In the genomic region with DNA sequence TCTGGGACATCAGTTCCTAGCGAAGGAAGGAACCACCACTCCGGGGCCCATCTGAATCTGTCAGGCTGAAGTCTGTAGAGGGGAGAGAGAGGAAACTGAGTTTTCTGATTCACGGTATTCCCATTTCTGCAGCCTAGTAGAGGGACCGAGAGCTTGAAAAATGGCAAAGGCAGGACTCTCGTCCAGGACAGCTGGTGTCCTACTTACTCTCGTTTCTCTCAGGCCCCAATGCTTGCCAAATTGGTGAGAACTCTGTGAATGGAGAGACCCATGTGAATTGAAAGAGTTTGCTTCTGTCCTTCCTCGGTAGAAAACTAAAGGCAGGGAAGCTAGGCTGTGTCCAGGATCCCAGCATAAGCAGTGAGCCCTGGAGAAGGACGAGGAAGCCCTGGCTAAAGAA, we compare ENCODE assay signal across 20 mouse cellular contexts. TPM values are rescaled to one million over a fixed set of nuclear protein-coding genes. Genes with fewer than 3 reads are reported as not detected.
DNase-seq lines count a peak whose midpoint lies in the region; ATAC-seq and TF ChIP-seq lines count a peak whose summit lies in the region.
"Had no signal": no experiment of that assay in that cellular context is flagged by ENCODE, and none has a peak within 500 bp of the region (broad histone marks: within the 10 kb centered on the region; RNA-seq: fewer than 3 reads in every experiment).

No protein-coding gene starts in this region.

- no peaks in the 10 kb centered on the region for H3K27me3 ChIP-seq in kidney, adult 2 months (replicated peaks; ENCODE audit: control insufficient read depth, insufficient read depth, low read length)
- H3K27me3 ChIP-seq in testis, adult 2 months (ENCODE audit: control insufficient read depth, insufficient read depth, low read length) = no peaks in the 10 kb centered on the region
- peaks cover 74% of the 10 kb centered on the region for H3K27me3 ChIP-seq in neural tube, embryonic 15.5 days (replicated peaks)

- H3K36me3 ChIP-seq in kidney, adult 2 months (ENCODE audit: control insufficient read depth, insufficient read depth, low read length) = no peaks in the 10 kb centered on the region
- no peaks in the 10 kb centered on the region; the same call in 1 of the 2 replicates for H3K36me3 ChIP-seq in testis, adult 2 months (ENCODE audit: control insufficient read depth, insufficient read depth, low read length)
- no peaks in the 10 kb centered on the region for H3K36me3 ChIP-seq in neural tube, embryonic 15.5 days
- H3K36me3 ChIP-seq: forebrain, embryonic 12.5 days; heart, embryonic 13.5 days; intestine, embryonic 15.5 days; limb, embryonic 13.5 days; liver, embryonic 15.5 days had no signal

- H3K9ac ChIP-seq in neural tube, embryonic 15.5 days (replicated peaks) = no peak overlapping the region
- H3K9ac ChIP-seq: intestine, embryonic 15.5 days; limb, embryonic 13.5 days; liver, embryonic 15.5 days had no signal

- H3K4me2 ChIP-seq in neural tube, embryonic 15.5 days = no peak overlapping the region
- H3K4me2 ChIP-seq: liver, embryonic 15.5 days had no signal

- no peak for TF ChIP-seq POLR2A in kidney, adult 2 months (IDR thresholded peaks at IDR 0.05; ENCODE audit: low read depth, low read length)
- no peak for TF ChIP-seq POLR2A in testis, adult 2 months (IDR thresholded peaks at IDR 0.05; ENCODE audit: control insufficient read depth, low read depth, low read length)
- no peak for TF ChIP-seq POLR2A in lung, adult 2 months (IDR thresholded peaks at IDR 0.05; ENCODE audit: borderline replicate concordance, extremely low read depth, low read depth, low read length)

- 78% methylated on average over 8 of the region's 8 CpGs for WGBS in kidney, adult 2 months
- 60% methylated on average over 8 of the region's 8 CpGs for WGBS in neural tube, embryonic 15.5 days
- 71% methylated on average over 8 of the region's 8 CpGs for WGBS in lung, adult 2 months

- TF ChIP-seq CTCF in kidney, adult 2 months (conservative IDR thresholded peaks at IDR 0.05; ENCODE audit: insufficient read depth, insufficient read length, low read depth, low read length) = no peak
- TF ChIP-seq CTCF in testis, adult 2 months (IDR thresholded peaks at IDR 0.05; ENCODE audit: control insufficient read depth, insufficient read depth, insufficient replicate concordance, low read depth, low read length) = no peak
- no peak for TF ChIP-seq CTCF in lung, adult 2 months (IDR thresholded peaks at IDR 0.05; ENCODE audit: insufficient read depth, low read length)

- H3K27ac ChIP-seq in kidney, adult 2 months (ENCODE audit: insufficient read depth, low read depth, low read length) = peak overlapping the region; percentile 32; the same call in 1 of the 2 replicates
- H3K27ac ChIP-seq in testis, adult 2 months (ENCODE audit: control insufficient read depth, insufficient read depth, low read depth, low read length) = no peak overlapping the region
- no peak overlapping the region for H3K27ac ChIP-seq in neural tube, embryonic 15.5 days (replicated peaks)
- H3K27ac ChIP-seq: forebrain, embryonic 12.5 days; heart, embryonic 13.5 days; intestine, embryonic 15.5 days; limb, embryonic 13.5 days; liver, embryonic 15.5 days had no signal

- peak; percentile 18; the same call in 1 of the 2 replicates for ATAC-seq in frontal cortex, adult (ENCODE audit: low TSS enrichment)
- no peak for ATAC-seq in neural tube, embryonic 15.5 days (ENCODE audit: low FRiP score)
- ATAC-seq: intestine, embryonic 15.5 days; lung, postnatal 0 days had no signal

- DNase-seq in frontal cortex, postnatal 25 days (ENCODE audit: low spot score in 2 of 2) = no peak
- no peak for DNase-seq in kidney, adult 2 months
- no peak for DNase-seq in kidney, postnatal 10 days
- DNase-seq in testis, postnatal 10 days (ENCODE audit: low spot score) = no peak
- no peak for DNase-seq in lung, adult 2 months
- DNase-seq: adrenal gland, postnatal 25 days; cerebellum, adult 11-12 months; cerebellum, postnatal 36 days; heart, postnatal 36 days; thymus, postnatal 25 days had no signal

- no peaks in the 10 kb centered on the region for H3K9me3 ChIP-seq in neural tube, embryonic 15.5 days (replicated peaks)
- H3K9me3 ChIP-seq: forebrain, embryonic 12.5 days; heart, embryonic 13.5 days; intestine, embryonic 15.5 days; limb, embryonic 13.5 days; liver, embryonic 15.5 days had no signal

- H3K4me1 ChIP-seq in kidney, adult 2 months (ENCODE audit: control insufficient read depth, insufficient read depth, low read length) = peaks cover 30% of the 10 kb centered on the region; the same call in 1 of the 2 replicates
- peaks cover 41% of the 10 kb centered on the region for H3K4me1 ChIP-seq in testis, adult 2 months (ENCODE audit: control insufficient read depth, insufficient read depth, low read length)
- H3K4me1 ChIP-seq in neural tube, embryonic 15.5 days = peaks cover 48% of the 10 kb centered on the region
- peaks cover 5% of the 10 kb centered on the region for H3K4me1 ChIP-seq in lung, adult 2 months (ENCODE audit: control insufficient read depth, insufficient read depth, low read length)

- H3K4me3 ChIP-seq in kidney, adult 2 months (ENCODE audit: insufficient read depth, low read depth, low read length) = no peak overlapping the region
- H3K4me3 ChIP-seq in testis, adult 2 months (ENCODE audit: control insufficient read depth, low read depth, low read length) = peak overlapping the region; percentile 85
- H3K4me3 ChIP-seq in neural tube, embryonic 15.5 days (replicated peaks) = peak overlapping the region; percentile 37; the same call in 1 of the 2 replicates
- H3K4me3 ChIP-seq in lung, adult 2 months (replicated peaks; ENCODE audit: extremely low read depth, low read depth, low read length) = no peak overlapping the region
- H3K4me3 ChIP-seq: liver, embryonic 15.5 days; myocyte had no signal

RNA-seq across cellular contexts. Expression of a gene that starts 3.3 kb away (rescaled TPM):
- polyA plus RNA-seq in kidney, adult 2 months (2012; rRNA removed) = 23.1 and 26.8 TPM in 2 replicates
- 9.8 and 11.1 TPM in 2 replicates for polyA plus RNA-seq in testis, adult 2 months (2012; rRNA removed)
- polyA plus RNA-seq in neural tube, embryonic 15.5 days (2015; fragmentation: Nextera tagmentation; extraction: Ambion mirVana) = 7.8 and 8.3 TPM in 2 replicates
- 14.0 and 14.1 TPM in 2 replicates for polyA plus RNA-seq in lung, adult 2 months (2012; rRNA removed)

RNA-seq across cellular contexts. Expression of a gene that starts 17.5 kb away (rescaled TPM):
- 0.11 and 0.42 TPM in 2 replicates for polyA plus RNA-seq in kidney, adult 2 months (2012; rRNA removed)
- polyA plus RNA-seq in testis, adult 2 months (2012; rRNA removed) = 1,051 and 1,062 TPM in 2 replicates
- 8.6 and 10.1 TPM in 2 replicates for polyA plus RNA-seq in neural tube, embryonic 15.5 days (2015; fragmentation: Nextera tagmentation; extraction: Ambion mirVana)
- 40.8 and 50.3 TPM in 2 replicates for polyA plus RNA-seq in lung, adult 2 months (2012; rRNA removed)
- polyA plus RNA-seq: liver, embryonic 15.5 days had no signal

RNA-seq across cellular contexts. Expression of a gene that starts 34.7 kb away (rescaled TPM):
- 28.1 and 34.9 TPM in 2 replicates for polyA plus RNA-seq in kidney, adult 2 months (2012; rRNA removed)
- polyA plus RNA-seq in testis, adult 2 months (2012; rRNA removed) = 12.6 and 14.3 TPM in 2 replicates
- polyA plus RNA-seq in neural tube, embryonic 15.5 days (2015; fragmentation: Nextera tagmentation; extraction: Ambion mirVana) = 62.8 and 71.6 TPM in 2 replicates
- 7.2 and 11.7 TPM in 2 replicates for polyA plus RNA-seq in lung, adult 2 months (2012; rRNA removed)

RNA-seq across cellular contexts. Expression of a gene that starts 34.9 kb away (rescaled TPM):
- polyA plus RNA-seq in kidney, adult 2 months (2012; rRNA removed) = 0.44 and 0.67 TPM in 2 replicates
- polyA plus RNA-seq in testis, adult 2 months (2012; rRNA removed) = 11.3 and 11.9 TPM in 2 replicates
- polyA plus RNA-seq in neural tube, embryonic 15.5 days (2015; fragmentation: Nextera tagmentation; extraction: Ambion mirVana) = 2.4 and 3.0 TPM in 2 replicates
- 0.95 and 1.2 TPM in 2 replicates for polyA plus RNA-seq in lung, adult 2 months (2012; rRNA removed)

Comparison
In these comparisons a context has a peak if more than half of its experiments do, and no peak if none do; other contexts are left out.
1. H3K4me3 ChIP-seq: peak in testis, adult 2 months (single experiment) and neural tube, embryonic 15.5 days (single experiment); none in kidney, adult 2 months (single experiment) and lung, adult 2 months (single experiment).
2. RNA of a gene that starts 17.5 kb away (polyA plus RNA-seq): 1,051 to 1,062 TPM in testis, adult 2 months; 40.8 to 50.3 TPM in lung, adult 2 months, 8.6 to 10.1 TPM in neural tube, embryonic 15.5 days and 0.11 to 0.42 TPM in kidney, adult 2 months; every median in the first group is over 10 times any median in the second.